Mouse (Mus musculus): ENCODE data around the gene Tmem131.

DNA sequence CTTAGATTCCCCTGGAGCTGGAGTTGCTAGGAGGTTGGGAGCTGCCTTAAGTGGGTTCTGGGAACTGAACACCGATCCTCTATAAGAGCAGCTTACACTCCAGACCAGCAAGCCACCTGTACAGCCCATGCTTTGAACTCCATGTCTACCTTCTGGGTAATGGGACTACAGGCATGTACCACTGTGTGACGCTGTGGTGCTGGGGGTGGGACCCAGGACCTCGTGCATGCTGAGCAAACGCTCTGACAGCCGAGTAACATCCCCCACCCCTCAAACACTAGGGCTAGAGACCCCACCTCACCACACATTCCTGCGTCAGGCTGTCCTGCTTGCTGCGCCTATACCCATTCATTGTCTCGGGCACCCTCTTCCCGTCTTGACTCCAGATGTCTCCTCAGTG lies 184.9 kb downstream of the Tmem131 start:
- TF ChIP-seq CTCF (IDR thresholded peaks at IDR 0.05; ENCODE audit: control insufficient read depth, insufficient read depth, low read length): no peak
- TF ChIP-seq POLR2A (IDR thresholded peaks at IDR 0.05; ENCODE audit: borderline replicate concordance, control insufficient read depth, low read depth, low read length): no peak
